Mouse (Mus musculus) thymus, adult 2 months (tissue): Measurements from ENCODE around the gene Moxd2.

Experiments used
- CTCF ChIP-seq: fragments of 200-500 bp; IDR thresholded peaks from 2 replicates; pipeline ENCODE4 v1.5.1; 2012; ENCODE audit warnings: mild to moderate bottlenecking, control low read depth, low read length, moderate library complexity, borderline replicate concordance; ENCODE audit not compliant: control insufficient read depth, poor library complexity, insufficient read depth; ENCODE audit errors: extremely low read depth
- POLR2A ChIP-seq: fragments of 200-500 bp; IDR thresholded peaks from 2 replicates; pipeline ENCODE4 v1.6.1; 2012; ENCODE audit warnings: mild to moderate bottlenecking, low read length, control low read depth, moderate library complexity; ENCODE audit not compliant: control insufficient read depth, poor library complexity, insufficient read depth; ENCODE audit errors: extremely low read depth

DNA sequence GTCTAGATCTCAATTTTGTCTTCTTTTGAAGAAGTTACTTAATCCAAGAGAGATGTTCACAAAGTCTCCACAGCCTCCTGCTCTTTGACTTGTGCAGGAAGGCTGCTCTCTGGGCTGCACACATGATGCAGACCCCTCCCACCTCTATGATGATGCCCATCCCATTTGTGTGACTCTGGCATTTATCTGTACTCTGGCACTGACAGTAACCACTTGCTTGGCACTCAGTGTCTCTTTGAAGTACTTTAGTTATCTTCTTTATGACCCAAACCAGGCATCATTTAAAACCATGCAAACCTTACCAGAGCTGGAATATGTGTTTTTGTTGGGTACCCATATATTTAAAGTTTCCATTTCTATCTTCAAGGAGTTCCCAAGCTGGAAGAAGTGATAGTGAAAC lies 13.0 kb upstream of the Moxd2 start, which contains the start of gene Prss58:
- no peak for TF ChIP-seq CTCF
- no peak for TF ChIP-seq POLR2A
